Mouse (Mus musculus): ENCODE measurements around the gene Gimap1.
A peak's percentile ranks its signal among the peaks of the same experiment; 100 is the strongest.

DNA sequence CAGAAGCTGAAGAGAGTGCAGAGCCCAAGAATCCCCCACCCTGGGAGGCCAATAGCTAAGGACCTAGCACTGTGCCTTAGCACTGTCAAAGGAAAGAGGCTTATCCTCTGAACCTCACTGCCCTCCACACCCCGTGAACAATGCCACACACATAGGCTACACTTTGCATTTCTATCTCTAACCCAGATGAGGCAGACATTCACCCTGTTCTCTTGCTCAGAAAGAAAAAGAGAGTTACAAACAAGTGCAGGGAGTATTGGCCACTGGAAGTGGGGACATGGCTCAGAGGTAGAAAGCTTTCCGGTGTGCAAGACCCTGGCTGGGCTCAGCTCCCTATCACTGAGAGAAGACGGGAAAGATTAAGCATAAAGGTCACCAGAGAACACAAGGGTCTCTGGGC lies 32.7 kb upstream of the Gimap1 start:
- TF ChIP-seq USF1 (IDR thresholded peaks at IDR 0.05; ENCODE audit: low read depth, low read length) (no peak), RCOR1 (conservative IDR thresholded peaks at IDR 0.05; ENCODE audit: low read depth, low read length) (no peak), MAFK (IDR thresholded peaks at IDR 0.05; ENCODE audit: insufficient replicate concordance, low read length) (no peak), POLR2A (IDR thresholded peaks at IDR 0.05; ENCODE audit: low read depth, low read length) (0 out of 2 replicates have a peak, but pooled peaks have one; percentile 22), CTCF (conservative IDR thresholded peaks at IDR 0.05 in 1 of 2, IDR thresholded peaks at IDR 0.05 in 1 of 2; ENCODE audit: low read depth in 2 of 2, low read length in 2 of 2) (no peak), MYC (IDR thresholded peaks at IDR 0.05; ENCODE audit: low read depth, low read length) (no peak), ZKSCAN1 (IDR thresholded peaks at IDR 0.05; ENCODE audit: borderline replicate concordance, low read depth, low read length) (no peak), HCFC1 (IDR thresholded peaks at IDR 0.05; ENCODE audit: low read depth, low read length) (no peak), CHD2 (IDR thresholded peaks at IDR 0.05; ENCODE audit: low read length) (no peak), SIN3A (IDR thresholded peaks at IDR 0.05; ENCODE audit: low read length) (0 out of 2 replicates have a peak, but pooled peaks have one; percentile 15), UBTF (IDR thresholded peaks at IDR 0.05; ENCODE audit: low read depth, low read length) (0 out of 2 replicates have a peak, but pooled peaks have one; percentile 46), MAX (IDR thresholded peaks at IDR 0.05; ENCODE audit: low read length) (no peak)

All from CH12.LX (cell line).